Comparison of ENCODE assay signal across 10 mouse cellular contexts in genomic region chr15:102350942-102351291, GRCm38 (mm10). TPM values are rescaled to one million over a fixed set of nuclear protein-coding genes. Genes with fewer than 3 reads are reported as not detected.
DNase-seq lines count a peak whose midpoint lies in the region; ATAC-seq and TF ChIP-seq lines count a peak whose summit lies in the region.
"Had no signal": no experiment of that assay in that cellular context is flagged by ENCODE, and none has a peak within 500 bp of the region (broad histone marks: within the 10 kb centered on the region; RNA-seq: fewer than 3 reads in every experiment).

No protein-coding gene starts in this region.

- H3K27me3 ChIP-seq in liver, adult 2 months (ENCODE audit: control insufficient read depth, insufficient read depth, low read length), result peaks cover 4% of the 10 kb centered on the region
- no peaks in the 10 kb centered on the region for H3K27me3 ChIP-seq in limb, embryonic 12.5 days
- 0 out of 2 replicates have a peak, but pooled peaks cover 3% of the 10 kb centered on the region for H3K27me3 ChIP-seq in neural tube, embryonic 15.5 days (replicated peaks)

- H3K79me2 ChIP-seq in liver, adult 2 months (ENCODE audit: control insufficient read depth, insufficient read depth, low read length), result no peaks in the 10 kb centered on the region

- TF ChIP-seq CTCF in liver, adult 2 months (IDR thresholded peaks at IDR 0.05; ENCODE audit: low read depth, low read length), result no peak

- peak overlapping the region; percentile 81 for H3K4me2 ChIP-seq in limb, embryonic 12.5 days
- H3K4me2 ChIP-seq in neural tube, embryonic 15.5 days, result peak overlapping the region; percentile 86

- H3K4me3 ChIP-seq in liver, adult 2 months (ENCODE audit: insufficient read depth, low read depth, low read length), result peak overlapping the region; percentile 81
- peak overlapping the region; percentile 75 for H3K4me3 ChIP-seq in limb, embryonic 12.5 days (replicated peaks)
- peak overlapping the region; percentile 86 for H3K4me3 ChIP-seq in neural tube, embryonic 15.5 days (replicated peaks)

- peaks cover 7% of the 10 kb centered on the region; the same call in 1 of the 2 replicates for H3K4me1 ChIP-seq in liver, adult 2 months (ENCODE audit: control insufficient read depth, insufficient read depth, low read length)
- peaks cover 18% of the 10 kb centered on the region for H3K4me1 ChIP-seq in limb, embryonic 12.5 days (replicated peaks)
- H3K4me1 ChIP-seq in neural tube, embryonic 15.5 days, result peaks cover 23% of the 10 kb centered on the region

- 5% methylated on average over 11 of the region's 11 CpGs for WGBS in liver, adult 2 months
- whole genome bisulfite sequencing in limb, embryonic 12.5 days, result 10% methylated on average over 11 of the region's 11 CpGs
- WGBS in neural tube, embryonic 15.5 days, result 14% methylated on average over 11 of the region's 11 CpGs

- intact Hi-C loops in left cerebral cortex, postnatal 10 days (cut with DNase I), result no loop called here

- no peak for DNase-seq in liver, adult 2 months (ENCODE audit: extremely low read depth, low read depth, low spot score)
- DNase-seq in liver, result no peak
- DNase-seq in left cerebral cortex, postnatal 10 days (ENCODE audit: extremely low spot score in 1 of 2, low spot score in 2 of 2), result no peak
- DNase-seq in adrenal gland, adult 8-10 months, result no peak
- DNase-seq in kidney, postnatal 36 days, result no peak

- H3K36me3 ChIP-seq in liver, adult 2 months (ENCODE audit: control insufficient read depth, insufficient read depth, low read length), result no peaks in the 10 kb centered on the region
- peaks cover 23% of the 10 kb centered on the region for H3K36me3 ChIP-seq in limb, embryonic 12.5 days
- H3K36me3 ChIP-seq in neural tube, embryonic 15.5 days, result peaks cover 9% of the 10 kb centered on the region; the same call in 1 of the 2 replicates

- no peaks in the 10 kb centered on the region for H3K9me3 ChIP-seq in limb, embryonic 12.5 days
- H3K9me3 ChIP-seq in neural tube, embryonic 15.5 days (replicated peaks), result no peaks in the 10 kb centered on the region

- ATAC-seq in erythroblast, adult 5-6 weeks (replicated peaks; ENCODE audit: low FRiP score, poor library complexity, severe bottlenecking), result peak; percentile 52
- ATAC-seq in limb, embryonic 12.5 days (ENCODE audit: insufficient number of reproducible peaks, insufficient read depth, low FRiP score, low TSS enrichment, low read depth), result no peak
- peak; percentile 43; the same call in 1 of the 2 replicates for ATAC-seq in neural tube, embryonic 15.5 days (ENCODE audit: low FRiP score)

- peak overlapping the region; percentile 36 for H3K9ac ChIP-seq in liver, adult 2 months (ENCODE audit: low read depth, low read length)
- peak overlapping the region; percentile 55 for H3K9ac ChIP-seq in limb, embryonic 12.5 days (replicated peaks)
- peak overlapping the region; percentile 44 for H3K9ac ChIP-seq in neural tube, embryonic 15.5 days (replicated peaks)

- peak overlapping the region; percentile 49 for H3K27ac ChIP-seq in liver, adult 2 months (replicated peaks; ENCODE audit: insufficient read depth, low read depth, low read length)
- H3K27ac ChIP-seq in limb, embryonic 12.5 days, result peak overlapping the region; percentile 60; the same call in 1 of the 2 replicates
- peak overlapping the region; percentile 74 for H3K27ac ChIP-seq in neural tube, embryonic 15.5 days (replicated peaks)

- TF ChIP-seq POLR2A in liver, adult 2 months (IDR thresholded peaks at IDR 0.05; ENCODE audit: extremely low read depth, insufficient read depth, low read length), result no peak

RNA-seq across cellular contexts. Expression of gene Aaas, which starts 0.3 kb away (rescaled TPM):
- 4.0 and 8.3 TPM in 2 replicates for total RNA-seq in liver, adult 2 months (2014; rRNA removed)
- polyA plus RNA-seq in liver, adult 2 months (2012; rRNA removed), result 18.9 and 24.0 TPM in 2 replicates
- total RNA-seq in erythroblast, adult 5-6 weeks (2015; ENCODE audit: low replicate concordance), result 30.3 and 60.7 TPM in 2 replicates
- 11.7 and 49.7 TPM in 2 replicates for total RNA-seq in erythroblast, adult 5-6 weeks (2017; ENCODE audit: low replicate concordance)
- 95.6 and 99.6 TPM in 2 replicates for polyA plus RNA-seq in limb, embryonic 12.5 days (2016; fragmentation: Nextera tagmentation; extraction: Ambion mirVana)
- 30.4 and 49.7 TPM in 2 replicates for polyA plus RNA-seq in neural tube, embryonic 15.5 days (2015; fragmentation: Nextera tagmentation; extraction: Ambion mirVana)
- total RNA-seq in left cerebral cortex, postnatal 10 days (2021), result 10 to 100 TPM; 20.2 to 30.8 TPM
- 10 to 100 TPM; 15.6 to 31.6 (median 21.4) TPM for total RNA-seq in adrenal gland, adult 8-10 months (2022)

RNA-seq across cellular contexts. Expression of gene Sp7, which starts 16.1 kb away (rescaled TPM):
- total RNA-seq in liver, adult 2 months (2014; rRNA removed), result not detected in 2 replicates
- polyA plus RNA-seq in liver, adult 2 months (2012; rRNA removed), result not detected in 2 replicates
- not detected in 2 replicates for total RNA-seq in erythroblast, adult 5-6 weeks (2015; ENCODE audit: low replicate concordance)
- total RNA-seq in erythroblast, adult 5-6 weeks (2017; ENCODE audit: low replicate concordance), result not detected in 2 replicates
- 3.1 and 4.3 TPM in 2 replicates for polyA plus RNA-seq in limb, embryonic 12.5 days (2016; fragmentation: Nextera tagmentation; extraction: Ambion mirVana)
- 0.88 and 0.95 TPM in 2 replicates for polyA plus RNA-seq in neural tube, embryonic 15.5 days (2015; fragmentation: Nextera tagmentation; extraction: Ambion mirVana)
- under 1 TPM; 0.26 to 0.39 TPM for total RNA-seq in left cerebral cortex, postnatal 10 days (2021)
- under 1 TPM; 0.17 to 0.48 (median 0.33) TPM for total RNA-seq in adrenal gland, adult 8-10 months (2022)
- total RNA-seq: neutrophil, adult 5-6 weeks had no signal
- polyA plus RNA-seq: activated CD4-positive, CD25-positive, alpha-beta regulatory T cell, adult 4 months had no signal

RNA-seq across cellular contexts. Expression of gene Myg1, which starts 19.4 kb away (rescaled TPM):
- total RNA-seq in liver, adult 2 months (2014; rRNA removed), result 25.5 and 27.6 TPM in 2 replicates
- 32.0 and 32.3 TPM in 2 replicates for polyA plus RNA-seq in liver, adult 2 months (2012; rRNA removed)
- total RNA-seq in erythroblast, adult 5-6 weeks (2015; ENCODE audit: low replicate concordance), result 9.4 and 10.0 TPM in 2 replicates
- 14.3 and 14.9 TPM in 2 replicates for total RNA-seq in erythroblast, adult 5-6 weeks (2017; ENCODE audit: low replicate concordance)
- 117 and 120 TPM in 2 replicates for polyA plus RNA-seq in limb, embryonic 12.5 days (2016; fragmentation: Nextera tagmentation; extraction: Ambion mirVana)
- 83.7 and 96.4 TPM in 2 replicates for polyA plus RNA-seq in neural tube, embryonic 15.5 days (2015; fragmentation: Nextera tagmentation; extraction: Ambion mirVana)
- total RNA-seq in left cerebral cortex, postnatal 10 days (2021), result 10 to 100 TPM; 48.0 to 53.3 TPM
- total RNA-seq in adrenal gland, adult 8-10 months (2022), result 10 to 100 TPM; 65.4 to 96.8 (median 89.3) TPM

RNA-seq across cellular contexts. Expression of gene Pfdn5, which starts 25.0 kb away (rescaled TPM):
- 137 and 195 TPM in 2 replicates for total RNA-seq in liver, adult 2 months (2014; rRNA removed)
- polyA plus RNA-seq in liver, adult 2 months (2012; rRNA removed), result 44.6 and 45.2 TPM in 2 replicates
- 71.1 and 131 TPM in 2 replicates for total RNA-seq in erythroblast, adult 5-6 weeks (2015; ENCODE audit: low replicate concordance)
- total RNA-seq in erythroblast, adult 5-6 weeks (2017; ENCODE audit: low replicate concordance), result 120 and 128 TPM in 2 replicates
- 431 and 445 TPM in 2 replicates for polyA plus RNA-seq in limb, embryonic 12.5 days (2016; fragmentation: Nextera tagmentation; extraction: Ambion mirVana)
- polyA plus RNA-seq in neural tube, embryonic 15.5 days (2015; fragmentation: Nextera tagmentation; extraction: Ambion mirVana), result 427 and 485 TPM in 2 replicates
- total RNA-seq in left cerebral cortex, postnatal 10 days (2021), result 100 to 1,000 TPM; 344 to 355 TPM
- total RNA-seq in adrenal gland, adult 8-10 months (2022), result 100 to 1,000 TPM; 440 to 517 (median 466) TPM

RNA-seq across cellular contexts. Expression of gene Espl1, which starts 54.9 kb away (rescaled TPM):
- total RNA-seq in liver, adult 2 months (2014; rRNA removed), result 0.09 and 0.27 TPM in 2 replicates
- polyA plus RNA-seq in liver, adult 2 months (2012; rRNA removed), result 0.11 and 0.21 TPM in 2 replicates
- 4.8 and 10.9 TPM in 2 replicates for total RNA-seq in erythroblast, adult 5-6 weeks (2015; ENCODE audit: low replicate concordance)
- 29.3 and 37.1 TPM in 2 replicates for total RNA-seq in erythroblast, adult 5-6 weeks (2017; ENCODE audit: low replicate concordance)
- polyA plus RNA-seq in limb, embryonic 12.5 days (2016; fragmentation: Nextera tagmentation; extraction: Ambion mirVana), result 42.7 and 49.3 TPM in 2 replicates
- 2.8 and 6.3 TPM in 2 replicates for polyA plus RNA-seq in neural tube, embryonic 15.5 days (2015; fragmentation: Nextera tagmentation; extraction: Ambion mirVana)
- 1 to 10 TPM; 2.0 to 2.9 TPM for total RNA-seq in left cerebral cortex, postnatal 10 days (2021)
- 1 to 10 TPM; 1.4 to 5.3 (median 2.3) TPM for total RNA-seq in adrenal gland, adult 8-10 months (2022)
